Mouse (Mus musculus) olfactory bulb, adult 2 months (tissue): ENCODE results near the gene Sar1b.
"Not testable (repeated sequence)": the region's sequence is repeated elsewhere in the genome, so short reads cannot be mapped to it uniquely, and the experiment has no call there.

Source experiments
- CTCF ChIP-seq: fragments of 200-500 bp; IDR thresholded peaks from 2 replicates; pipeline ENCODE4 v1.5.1; 2012; ENCODE audit warnings: low read depth, mild to moderate bottlenecking, low read length, moderate library complexity; ENCODE audit not compliant: insufficient read depth
- POLR2A ChIP-seq: fragments of 200-500 bp; IDR thresholded peaks from 2 replicates; pipeline ENCODE4 v1.6.1; 2012; ENCODE audit warnings: mild to moderate bottlenecking, low read depth, low read length, moderate library complexity; ENCODE audit not compliant: insufficient read depth

- not testable (repeated sequence) for TF ChIP-seq CTCF, POLR2A
Observed at GRCm38 (mm10) chr11:51789735-51790134, 26.2 kb downstream of the Sar1b start.
